Mouse (Mus musculus) yolk sac, embryonic 10.5 days (tissue): ENCODE results near the gene Hspbap1.

ENCODE experiments used
- DNase-seq: peaks from one replicate; pipeline ENCODE4 v3.0.0-alpha.2; 2017; ENCODE audit warnings: low spot score

The Hspbap1 gene

DNA sequence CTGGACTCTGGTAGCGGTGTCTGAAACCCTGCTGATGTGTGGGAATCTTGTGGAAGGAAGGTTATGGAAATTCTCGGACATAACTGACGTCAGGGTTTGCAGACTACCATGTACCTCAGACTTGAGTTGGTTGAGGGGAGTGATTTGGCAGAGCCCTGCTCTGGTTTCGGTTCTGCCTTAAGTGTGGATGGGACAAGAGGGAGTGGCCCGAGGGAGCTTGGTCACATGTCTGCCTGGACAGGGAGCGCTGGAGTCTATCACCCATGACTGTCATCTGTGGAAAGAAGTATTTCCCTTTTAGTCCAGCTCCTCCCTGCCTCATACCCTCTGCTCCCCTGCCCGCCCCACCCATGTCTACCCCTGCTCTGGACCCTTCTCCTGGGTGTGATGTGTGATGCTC, 32.0 kb downstream of the Hspbap1 start:
- no peak for DNase-seq

DNA sequence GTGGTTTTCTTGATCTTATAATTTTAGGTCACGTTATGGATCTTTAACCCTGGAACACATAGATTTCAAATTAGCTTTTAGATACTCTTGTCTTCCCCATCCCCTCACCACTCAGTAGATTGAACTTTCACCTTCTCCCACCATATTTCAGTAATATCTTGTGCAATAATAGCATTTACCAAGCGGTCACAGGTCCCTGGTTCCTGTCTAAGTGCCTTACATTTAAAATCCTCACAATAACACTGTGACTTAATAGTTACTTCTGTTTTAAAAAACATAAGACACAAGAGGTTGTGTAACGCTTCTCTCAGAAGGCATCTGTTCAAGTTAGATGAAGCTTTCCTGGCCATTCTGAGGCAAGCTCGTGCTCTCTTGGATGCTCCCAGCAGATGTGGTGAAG, 33.5 kb downstream of the Hspbap1 start:
- no peak for DNase-seq

GRCm38 (mm10) chr16:35806973-35807662, 36.9 kb downstream of the Hspbap1 start:
- peak; percentile 42 for DNase-seq

DNA sequence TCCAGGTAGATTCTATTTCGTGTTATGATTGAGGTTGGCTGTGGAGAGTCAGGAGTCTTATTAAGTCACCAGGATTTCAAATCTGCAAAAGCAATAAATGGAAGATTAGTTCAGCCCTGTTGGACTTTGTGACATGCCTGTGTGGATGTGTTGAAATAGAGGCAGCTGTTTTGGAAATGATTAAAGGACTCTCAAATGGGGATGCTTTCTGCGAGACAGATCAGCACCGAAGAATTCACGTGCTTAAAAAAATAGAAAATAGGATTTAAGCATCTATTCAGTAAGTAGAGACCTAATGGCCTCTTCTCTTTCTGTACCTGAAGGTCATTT, 37.5 kb downstream of the Hspbap1 start:
- DNase-seq, result peak; percentile 60

GRCm38 (mm10) chr16:35808838-35809237, 38.7 kb downstream of the Hspbap1 start:
- DNase-seq, result no peak

DNA sequence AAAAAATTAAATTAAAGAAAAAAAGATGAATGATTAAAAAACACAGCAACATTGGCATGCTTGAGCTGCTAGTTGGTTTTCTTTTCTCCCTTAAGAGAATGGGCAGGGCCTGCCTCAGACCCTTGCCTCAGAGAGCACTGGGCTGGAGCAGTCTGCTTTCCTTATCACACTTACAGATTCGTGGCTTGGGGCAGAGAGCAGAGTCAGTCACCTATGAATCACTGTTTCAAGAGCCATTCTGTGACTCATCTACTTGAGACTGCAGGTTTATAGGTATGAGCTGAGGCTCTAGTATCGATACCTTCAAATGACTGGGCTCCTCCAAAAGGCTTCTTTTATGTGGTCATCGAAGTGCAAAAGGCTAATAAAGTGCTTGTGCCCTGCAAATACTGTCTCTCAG, 42.9 kb downstream of the Hspbap1 start:
- peak; percentile 49 for DNase-seq

GRCm38 (mm10) chr16:35817255-35818089, 47.3 kb downstream of the Hspbap1 start:
- peak; percentile 68 for DNase-seq

GRCm38 (mm10) chr16:35829999-35830398, 59.8 kb downstream of the Hspbap1 start:
- DNase-seq, result no peak

DNA sequence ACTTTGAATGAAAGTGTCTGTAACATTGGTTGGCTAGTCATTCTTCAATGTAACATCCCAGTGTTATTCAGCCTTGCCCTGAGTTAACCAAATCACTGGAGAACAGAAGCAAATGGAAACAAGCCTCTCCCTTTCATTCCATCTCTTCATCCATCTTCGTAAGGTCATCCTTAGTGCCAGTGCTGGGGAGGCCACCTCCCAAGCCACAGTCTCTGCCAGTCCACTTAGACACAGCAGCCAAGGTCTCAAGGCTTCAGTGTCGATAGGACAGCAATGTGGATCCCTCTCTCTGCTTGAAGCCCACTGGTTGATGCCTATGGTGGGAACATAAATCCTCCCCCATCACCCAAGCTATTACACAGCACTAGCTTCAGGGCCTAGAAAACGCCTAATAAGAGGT, 62.8 kb downstream of the Hspbap1 start:
- no peak for DNase-seq

- DNase-seq, result no peak
These were observed 64.5 kb downstream of the Hspbap1 start for GRCm38 (mm10) chr16:35834653-35835052.

DNA sequence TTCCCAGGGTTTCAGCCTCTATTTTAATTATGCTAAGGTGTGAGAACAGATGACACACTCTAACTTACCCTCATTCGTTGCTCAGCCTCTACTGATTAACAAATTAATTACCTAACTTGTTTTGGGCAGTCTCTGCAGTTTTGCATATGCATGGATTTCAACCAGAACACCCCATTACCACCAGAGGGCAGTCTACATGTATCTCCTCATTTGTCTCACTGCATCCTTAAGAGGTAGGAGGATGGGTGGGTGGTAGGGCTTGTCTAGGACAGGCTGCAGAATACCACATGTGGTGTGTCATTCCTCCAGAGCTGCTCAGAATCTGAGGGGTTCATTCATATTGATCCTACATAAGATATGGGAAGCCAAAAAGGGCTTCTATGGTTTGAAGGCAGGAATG, 69.5 kb downstream of the Hspbap1 start:
- DNase-seq, result no peak

DNA sequence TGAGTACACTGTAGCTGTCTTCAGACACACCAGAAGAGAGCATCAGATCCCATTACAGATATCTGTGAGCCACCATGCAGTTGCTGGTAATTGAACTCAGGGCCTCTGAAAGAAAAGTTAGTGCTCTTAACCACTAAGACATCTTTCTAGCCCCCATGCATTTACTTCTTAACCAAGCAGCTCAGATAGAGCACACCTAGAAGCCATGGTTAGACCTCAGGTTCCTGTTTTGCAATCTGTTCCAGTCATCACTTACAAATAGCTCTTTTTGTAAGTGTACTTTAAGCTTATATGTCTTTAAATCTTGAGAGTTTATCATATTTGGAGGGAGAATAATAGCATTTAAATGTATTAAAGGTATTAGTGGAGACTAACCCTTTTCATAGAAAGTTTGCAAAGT, 77.0 kb downstream of the Hspbap1 start:
- DNase-seq, result no peak

DNA sequence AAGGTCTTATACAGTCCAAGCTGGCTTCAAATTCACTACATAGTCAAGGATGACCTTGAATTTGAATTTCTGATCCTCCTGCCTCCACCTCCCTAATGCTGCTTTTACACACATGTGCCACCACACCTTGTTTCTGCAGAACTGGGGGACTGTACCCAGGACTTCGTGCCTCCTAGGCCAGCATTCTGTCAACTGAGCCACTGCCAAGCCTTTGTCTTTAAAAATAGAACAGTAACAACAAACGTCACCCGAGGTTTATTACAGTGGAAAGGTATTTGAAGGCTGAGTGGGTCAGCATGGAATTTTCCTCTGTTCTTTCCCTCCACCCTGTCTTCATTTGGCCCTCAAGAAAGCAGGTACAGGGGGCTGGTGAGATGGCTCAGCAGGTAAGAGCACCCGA, 85.7 kb downstream of the Hspbap1 start:
- DNase-seq, result no peak

GRCm38 (mm10) chr16:35856766-35857165, 86.6 kb downstream of the Hspbap1 start:
- peak; percentile 26 for DNase-seq

- no peak for DNase-seq
These were observed 90.1 kb downstream of the Hspbap1 start for GRCm38 (mm10) chr16:35860236-35860635.

GRCm38 (mm10) chr16:35862057-35862456, 91.9 kb downstream of the Hspbap1 start:
- DNase-seq, result no peak

DNA sequence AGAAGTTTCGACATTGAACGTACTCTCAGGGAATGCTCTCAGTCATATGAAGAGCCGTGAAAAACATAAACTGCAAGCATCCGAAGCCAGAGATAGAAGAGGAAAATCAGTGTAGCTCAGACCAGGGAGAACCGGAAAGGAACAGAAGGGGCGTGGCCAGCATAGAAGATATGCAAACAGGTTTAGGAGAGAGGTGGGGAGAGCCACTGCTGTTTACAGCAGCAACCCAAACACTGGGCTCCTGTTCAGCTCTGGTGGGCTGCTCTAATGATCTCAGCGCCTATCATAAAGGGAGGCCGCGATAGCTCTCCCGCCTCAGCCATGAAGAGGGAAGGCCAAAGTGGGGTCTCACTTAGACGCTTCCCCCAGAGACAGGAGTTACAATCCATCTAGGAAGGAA, 97.6 kb downstream of the Hspbap1 start:
- DNase-seq, result no peak

- DNase-seq, result no peak
These were observed 99.0 kb downstream of the Hspbap1 start for GRCm38 (mm10) chr16:35869126-35869525.

GRCm38 (mm10) chr16:35869656-35870055, 99.5 kb downstream of the Hspbap1 start:
- DNase-seq, result no peak

DNA sequence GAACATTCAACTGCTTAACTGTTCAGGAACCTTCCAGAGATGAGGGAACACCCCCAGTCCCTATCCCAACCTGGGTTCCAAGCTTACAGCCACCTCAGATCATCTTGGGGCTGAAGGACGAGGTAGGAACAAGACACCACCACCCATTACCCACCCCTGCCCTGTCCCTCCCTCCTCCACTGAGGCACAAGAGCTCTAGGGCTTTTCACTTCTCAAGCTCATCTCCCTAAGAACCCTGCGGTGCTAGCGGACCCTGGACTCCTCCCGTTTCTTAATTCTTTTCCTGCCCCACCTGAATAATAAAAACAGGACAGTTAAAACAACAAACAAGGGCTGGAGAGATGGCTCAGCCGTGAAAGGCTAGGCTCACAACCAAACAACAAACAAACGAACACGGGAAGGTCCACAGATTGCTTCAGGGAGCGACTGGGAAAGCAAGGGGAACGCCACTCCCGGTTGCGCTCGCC, 100.4 kb downstream of the Hspbap1 start:
- no peak for DNase-seq

DNA sequence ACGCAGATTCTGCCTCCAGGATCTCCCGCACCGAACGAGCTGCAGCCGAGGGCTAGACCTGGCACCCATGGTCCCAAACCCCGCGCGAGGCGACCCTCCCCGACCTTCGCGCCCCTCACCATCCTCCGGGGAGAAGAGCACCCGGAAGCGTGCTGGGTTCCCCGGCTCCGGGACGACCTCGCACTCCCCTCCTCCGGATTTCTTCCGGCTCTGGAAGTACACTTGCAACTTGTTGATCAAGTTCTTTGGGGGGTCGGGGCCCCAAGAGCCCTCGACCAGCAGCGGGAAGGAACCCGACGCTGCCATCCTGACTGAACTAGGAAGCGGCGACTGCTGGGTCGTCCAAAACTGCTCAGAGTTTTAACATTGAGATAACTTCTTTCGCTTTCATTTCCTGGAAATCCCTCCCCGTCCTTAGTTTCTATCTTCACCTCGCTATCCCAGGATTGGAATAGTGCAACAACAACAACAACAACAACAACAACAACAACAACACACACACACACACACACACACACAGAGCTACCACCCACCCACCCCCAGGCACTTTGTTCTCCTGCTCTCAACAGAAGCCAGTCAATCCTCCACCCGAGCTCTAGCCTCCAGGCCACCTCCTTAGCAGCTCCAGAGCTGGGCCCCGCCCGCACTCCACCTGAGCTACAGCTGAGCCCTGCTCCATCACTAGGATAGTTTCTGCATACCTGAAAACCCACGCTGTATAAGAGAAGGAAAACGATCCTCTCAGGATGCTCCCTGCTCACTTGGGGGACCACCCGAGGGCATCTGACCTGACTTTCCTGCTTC, 101.1 kb downstream of the Hspbap1 start, which contains the start of gene Parp14:
TSS of gene Parp14 (minus strand) at position 497 of the 804 bp plus-strand sequence.
- DNase-seq, result peak; percentile 27

- DNase-seq, result no peak
These were observed 101.7 kb downstream of the Hspbap1 start for GRCm38 (mm10) chr16:35871898-35872297.
